Mouse (Mus musculus) cerebellum, adult 18-20 months (tissue): Measurements from ENCODE around the gene Efcab9.

ENCODE experiments used
- DNase-seq, 2 experiments: peaks; one replicate each; pipeline ENCODE4 v3.0.0; 2021

Gene Efcab9

GRCm38 (mm10) chr11:32488808-32489670, 42.8 kb downstream of the Efcab9 start:
- DNase-seq, result no peak

DNA sequence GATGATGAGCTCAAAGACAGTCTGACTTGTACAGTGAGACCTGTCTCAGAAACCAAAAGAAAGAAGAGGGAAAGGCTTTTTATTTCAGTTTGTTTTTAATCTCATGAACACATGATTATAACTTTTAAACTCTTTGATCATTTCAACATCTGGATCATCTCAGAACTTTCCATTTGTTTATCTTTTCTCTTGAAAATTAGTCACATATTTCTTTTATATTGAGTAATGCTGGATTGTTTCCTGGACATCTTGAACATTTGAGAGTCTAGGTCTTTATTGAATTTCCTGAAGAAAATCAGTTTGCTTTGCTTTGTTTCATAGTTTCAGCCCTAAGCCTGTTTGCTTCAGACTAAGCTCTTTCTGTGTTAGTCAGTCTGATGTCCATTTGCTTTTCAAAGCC, 43.5 kb downstream of the Efcab9 start:
- no peak for DNase-seq

GRCm38 (mm10) chr11:32487501-32487900, 44.4 kb downstream of the Efcab9 start:
- DNase-seq, result no peak

DNA sequence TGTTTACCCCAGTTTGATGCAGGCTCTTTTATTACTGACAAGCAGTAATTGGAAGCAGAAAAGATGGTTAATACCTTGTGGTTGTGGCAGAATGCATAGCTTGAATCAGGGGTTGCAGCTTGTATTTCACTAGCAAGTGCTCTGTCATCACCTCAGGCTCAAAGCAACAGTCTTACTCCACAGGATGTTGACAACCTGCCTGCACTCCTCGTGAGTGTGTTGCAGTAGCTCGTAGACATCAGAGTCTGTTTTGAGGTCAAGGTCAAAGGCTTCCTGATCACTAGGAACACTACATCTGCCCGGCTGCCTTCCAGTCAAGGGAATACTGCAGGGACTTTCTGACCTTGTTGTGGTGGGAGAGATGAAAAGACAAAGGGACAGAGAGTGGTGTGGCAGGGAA, 45.3 kb downstream of the Efcab9 start:
- DNase-seq, result no peak

- DNase-seq, result no peak
Measured at GRCm38 (mm10) chr11:32485290-32485689, 46.6 kb downstream of the Efcab9 start.

DNA sequence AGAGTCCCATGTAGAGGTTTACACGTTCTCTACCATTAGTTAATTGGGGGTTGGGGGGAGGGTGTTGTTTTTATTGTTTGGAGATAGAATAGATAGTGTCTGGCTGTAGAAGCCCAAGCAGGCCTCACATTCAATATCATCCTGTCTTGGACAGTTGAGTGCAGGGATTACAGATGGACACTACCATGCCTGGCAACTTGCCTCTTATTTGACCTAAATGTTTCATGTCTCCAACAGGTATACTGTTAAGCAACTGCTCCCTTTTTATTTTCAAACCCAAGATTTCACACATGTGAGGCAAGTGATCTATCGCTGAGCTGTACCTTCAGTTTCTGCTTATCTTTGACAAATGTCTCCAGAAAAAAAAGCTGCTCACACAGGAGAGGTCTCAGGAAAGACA, 50.4 kb downstream of the Efcab9 start:
- DNase-seq, result peak; percentile 57 to 68

- DNase-seq, result no peak
Measured at GRCm38 (mm10) chr11:32475487-32476236, 56.2 kb downstream of the Efcab9 start.

DNA sequence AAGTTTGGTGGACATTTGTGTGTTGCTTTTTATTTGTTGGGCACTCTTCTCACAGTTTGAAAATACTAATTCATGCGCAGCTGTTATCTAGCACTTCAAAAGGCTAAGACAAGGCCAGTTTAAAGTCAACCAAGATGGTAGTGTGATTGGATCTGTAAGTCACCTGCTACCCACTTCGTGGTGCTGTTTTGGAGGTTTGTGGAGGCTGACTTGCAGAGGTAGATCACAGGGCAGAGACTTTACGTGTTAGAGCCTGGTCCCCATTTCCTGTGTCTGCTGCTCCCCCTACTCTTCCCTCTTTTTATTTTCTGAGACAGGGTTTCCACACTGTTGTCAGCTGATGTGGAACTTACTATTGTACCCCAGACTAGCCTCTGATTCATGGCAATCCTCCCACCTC, 57.2 kb downstream of the Efcab9 start:
- DNase-seq, result no peak
